Mouse (Mus musculus) embryonic fibroblast, embryonic 13.5 days (primary cell): ENCODE results near the gene Ddx52.

ENCODE experiments used
- CTCF ChIP-seq: IDR thresholded peaks from 2 replicates; pipeline ENCODE4 v1.5.1; 2011; ENCODE audit warnings: mild to moderate bottlenecking, control low read depth, low read length, moderate library complexity, borderline replicate concordance; ENCODE audit not compliant: insufficient read depth
- POLR2A ChIP-seq: IDR thresholded peaks from 2 replicates; pipeline ENCODE4 v1.6.1; 2011; ENCODE audit warnings: low read depth, mild to moderate bottlenecking, control low read depth, low read length, moderate library complexity

DNA sequence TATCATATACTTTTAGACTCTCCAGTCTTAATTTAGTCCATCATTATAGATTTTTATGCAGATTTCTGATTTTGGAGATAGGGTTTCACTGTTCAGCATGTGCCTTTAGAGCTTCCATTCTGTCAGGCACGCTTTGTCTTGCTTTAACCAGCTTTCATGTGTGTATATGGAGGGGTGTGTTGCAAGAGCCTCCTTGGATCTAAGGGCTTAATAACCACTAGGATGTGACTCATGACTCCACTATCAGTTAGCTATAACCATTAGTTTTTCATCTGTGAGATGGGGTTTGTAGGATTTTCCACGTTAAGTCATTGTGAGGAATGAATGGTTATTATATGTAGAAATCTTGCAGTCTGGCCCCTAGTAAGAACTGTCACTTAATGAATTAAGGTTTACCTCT is 15.0 kb downstream of the Ddx52 start:
- TF ChIP-seq POLR2A (no peak), CTCF (no peak)
